Mouse (Mus musculus) splenic B cell, adult 2 months (primary cell): ENCODE data around the gene Nacc1.
"Not testable (repeated sequence)": the region's sequence is repeated elsewhere in the genome, so short reads cannot be mapped to it uniquely, and the experiment has no call there.

Source experiments
- DNase-seq: peaks from one replicate; pipeline ENCODE4 v3.0.0-alpha.2; 2011; ENCODE audit warnings: low read depth, low spot score
- H3K27me3 ChIP-seq: 2 replicates; pipeline ENCODE4 v1.6.1; 2012; ENCODE audit warnings: mild to moderate bottlenecking, low read length, moderate library complexity, mixed read lengths; ENCODE audit not compliant: control insufficient read depth, poor library complexity, insufficient read depth, severe bottlenecking
- H3K36me3 ChIP-seq: 2 replicates; pipeline ENCODE4 v1.6.1; 2012; ENCODE audit warnings: mild to moderate bottlenecking, low read length, moderate library complexity, mixed read lengths; ENCODE audit not compliant: control insufficient read depth, poor library complexity, insufficient read depth, severe bottlenecking

Nacc1 gene

GRCm38 (mm10) chr8:84697166-84698130, 9.8 kb upstream of the Nacc1 start:
- Histone ChIP-seq H3K27me3 (no peaks in the 10 kb centered on the region), H3K36me3 (no peaks in the 10 kb centered on the region; the same call in 1 of the 2 replicates)
- DNase-seq: peak; percentile 76

DNA sequence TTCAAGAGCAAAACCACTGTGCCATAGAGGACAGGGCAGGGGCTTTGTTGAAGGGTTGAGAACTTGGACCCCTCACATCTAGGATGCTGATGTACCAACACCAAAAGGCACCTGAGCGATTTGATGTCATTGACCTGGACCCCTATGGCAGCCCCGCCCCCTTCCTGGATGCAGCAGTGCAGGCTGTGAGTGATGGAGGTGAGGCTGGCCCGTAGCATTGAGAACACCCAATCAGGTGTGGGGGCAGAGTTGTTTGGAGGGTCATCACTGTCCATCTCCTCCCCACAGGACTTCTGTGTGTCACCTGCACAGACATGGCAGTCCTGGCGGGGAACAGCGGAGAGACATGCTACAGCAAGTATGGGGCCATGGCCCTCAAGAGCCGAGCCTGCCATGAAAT, 7.5 kb upstream of the Nacc1 start:
- H3K27me3 ChIP-seq: no peaks in the 10 kb centered on the region
- no peak for DNase-seq
- peaks cover 2% of the 10 kb centered on the region; the same call in 1 of the 2 replicates for H3K36me3 ChIP-seq

DNA sequence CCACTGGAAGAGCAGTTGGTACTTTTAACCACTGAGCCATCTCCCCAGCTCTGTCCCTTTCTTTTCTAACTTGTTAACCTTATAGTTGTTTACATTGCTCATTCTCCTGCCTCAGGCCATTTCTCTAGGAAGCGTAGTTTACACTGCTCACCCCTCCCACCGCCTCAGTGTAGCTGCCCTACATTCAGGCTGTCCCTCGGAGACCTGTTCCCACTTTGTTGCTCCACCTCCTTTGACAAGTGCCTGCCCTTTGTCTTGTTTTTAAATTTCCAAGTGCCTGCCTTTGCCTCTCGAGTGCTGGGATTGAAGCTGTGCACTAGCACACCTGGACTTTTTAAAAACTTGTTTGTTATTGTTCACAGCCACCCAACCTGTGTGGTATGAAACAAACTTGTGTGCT, 5.7 kb upstream of the Nacc1 start:
- DNase-seq: no peak
- no peaks in the 10 kb centered on the region for H3K27me3 ChIP-seq
- peaks cover 2% of the 10 kb centered on the region; the same call in 1 of the 2 replicates for H3K36me3 ChIP-seq

- peak; percentile 94 for DNase-seq
- Histone ChIP-seq H3K36me3 (peaks cover 2% of the 10 kb centered on the region; the same call in 1 of the 2 replicates), H3K27me3 (no peaks in the 10 kb centered on the region)
These were observed 1.6 kb upstream of the Nacc1 start for GRCm38 (mm10) chr8:84689091-84689915.

- DNase-seq: peak; percentile 40
- no peaks in the 10 kb centered on the region for H3K27me3 ChIP-seq
These were observed 508 bp downstream of the Nacc1 start for GRCm38 (mm10) chr8:84687003-84687704.

GRCm38 (mm10) chr8:84686191-84687002, 1.3 kb downstream of the Nacc1 start, which contains the start of gene Trmt1:
Trmt1 (plus strand) TSS chr8:84686307.
- Histone ChIP-seq H3K36me3 (peaks cover 2% of the 10 kb centered on the region; the same call in 1 of the 2 replicates), H3K27me3 (no peaks in the 10 kb centered on the region)
- peak; percentile 21 for DNase-seq

More at GRCm38 (mm10) chr8:84687003-84687704, 508 bp downstream of the Nacc1 start:
- peaks cover 2% of the 10 kb centered on the region; the same call in 1 of the 2 replicates for H3K36me3 ChIP-seq

DNA sequence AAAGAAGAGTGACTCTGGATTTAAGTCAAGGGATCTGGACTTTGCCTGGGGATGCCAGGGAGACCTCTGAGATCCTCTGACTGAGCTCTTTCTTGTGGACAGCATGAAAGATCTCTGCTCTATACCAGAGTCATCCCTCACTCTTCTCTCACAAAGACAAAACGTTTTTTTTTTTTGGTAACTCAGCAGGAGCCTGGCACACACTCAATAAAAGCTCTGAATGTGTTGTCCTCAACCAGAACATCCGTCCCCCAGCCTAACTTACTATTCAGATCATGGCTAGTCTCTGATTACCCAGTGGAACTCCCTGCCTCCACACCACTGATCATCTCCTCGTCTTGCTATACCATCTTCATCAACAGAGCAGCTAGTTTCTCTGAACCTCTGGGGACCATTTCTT, 3.1 kb downstream of the Nacc1 start:
- Histone ChIP-seq H3K27me3 (no peaks in the 10 kb centered on the region), H3K36me3 (no peaks in the 10 kb centered on the region)
- no peak for DNase-seq

- H3K27me3 ChIP-seq: no peaks in the 10 kb centered on the region
- H3K36me3 ChIP-seq: no peaks in the 10 kb centered on the region
- no peak for DNase-seq
These were observed 5.4 kb downstream of the Nacc1 start for GRCm38 (mm10) chr8:84682257-84682656.

DNA sequence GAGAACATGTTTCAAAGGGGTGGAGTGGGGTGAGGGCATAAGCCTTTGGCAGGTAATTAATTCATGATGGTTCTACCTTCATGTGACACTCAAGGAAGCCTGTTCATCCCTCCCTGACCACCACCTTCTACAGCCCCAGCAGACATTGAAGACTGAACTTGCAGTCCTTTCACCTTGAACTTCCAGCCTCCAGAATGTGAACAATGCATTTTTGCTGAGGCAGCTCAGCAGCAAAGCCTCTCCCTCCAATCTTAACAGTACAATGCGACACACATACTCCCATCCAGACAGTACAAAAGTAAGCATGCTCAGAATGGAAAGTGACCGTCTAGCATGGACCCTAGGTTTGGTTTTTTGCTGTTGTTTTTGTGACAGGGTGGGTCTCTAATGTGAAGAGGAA, 6.2 kb downstream of the Nacc1 start:
- no peak for DNase-seq
- Histone ChIP-seq H3K36me3 (no peaks in the 10 kb centered on the region), H3K27me3 (no peaks in the 10 kb centered on the region)

DNA sequence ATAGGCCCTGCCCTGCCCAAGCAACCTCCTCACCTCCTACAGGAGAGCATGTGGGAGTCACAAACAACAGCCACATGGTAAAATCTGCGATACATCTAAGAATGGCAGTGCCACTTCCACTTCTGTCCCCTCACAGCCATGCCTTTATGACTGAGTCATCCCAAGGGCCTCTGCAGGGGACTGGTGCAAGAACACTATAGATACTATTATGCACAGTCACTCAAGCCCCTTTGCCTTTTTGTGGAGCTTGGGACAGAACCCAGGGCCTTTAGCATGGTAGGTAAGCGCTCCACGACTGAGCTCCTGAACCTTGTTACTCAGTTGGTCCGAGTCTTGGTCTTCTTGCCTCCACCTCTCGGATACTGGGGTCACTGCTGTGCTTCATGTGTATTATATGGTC, 10.4 kb downstream of the Nacc1 start:
- DNase-seq: no peak
- Histone ChIP-seq H3K36me3 (peaks cover 4% of the 10 kb centered on the region; the same call in 1 of the 2 replicates), H3K27me3 (no peaks in the 10 kb centered on the region)

GRCm38 (mm10) chr8:84670295-84671006, 17.2 kb downstream of the Nacc1 start:
- not testable (repeated sequence) for H3K36me3 ChIP-seq, DNase-seq, H3K27me3 ChIP-seq

GRCm38 (mm10) chr8:84668731-84669485, 18.8 kb downstream of the Nacc1 start:
- H3K36me3 ChIP-seq: no peaks in the 10 kb centered on the region; the same call in 1 of the 2 replicates
- H3K27me3 ChIP-seq: no peaks in the 10 kb centered on the region
- no peak for DNase-seq

GRCm38 (mm10) chr8:84668081-84668480, 19.6 kb downstream of the Nacc1 start:
- H3K36me3 ChIP-seq: no peaks in the 10 kb centered on the region; the same call in 1 of the 2 replicates
- H3K27me3 ChIP-seq: no peaks in the 10 kb centered on the region
- no peak for DNase-seq
